Mouse (Mus musculus): ENCODE data around the gene Gm20715.
"Not testable (repeated sequence)": the region's sequence is repeated elsewhere in the genome, so short reads cannot be mapped to it uniquely, and the experiment has no call there.

Gene Gm20715

GRCm38 (mm10) chr7:6429381-6429780 is 19.3 kb downstream of the Gm20715 start:
- DNase-seq (ENCODE audit: low spot score), result no peak

DNA sequence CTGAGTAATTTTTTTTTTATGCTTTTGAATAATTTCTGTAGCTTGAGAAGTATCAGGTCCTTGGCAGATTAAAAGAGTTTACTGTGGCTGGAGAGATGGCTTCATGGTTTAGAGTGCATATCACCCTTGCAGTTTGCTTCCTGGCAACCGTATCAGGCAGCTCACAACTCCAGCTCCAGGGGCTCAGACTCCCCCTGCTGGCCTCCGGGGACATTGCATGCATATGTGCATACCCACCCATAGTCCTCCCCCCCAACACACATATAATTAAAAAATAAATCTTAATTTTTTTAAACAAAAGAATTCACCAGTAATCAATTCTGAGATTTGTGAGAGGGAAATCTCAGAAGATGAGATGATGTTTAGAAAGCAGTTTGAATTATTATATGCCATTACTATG is 20.3 kb downstream of the Gm20715 start:
- no peak for DNase-seq (ENCODE audit: low spot score)

DNA sequence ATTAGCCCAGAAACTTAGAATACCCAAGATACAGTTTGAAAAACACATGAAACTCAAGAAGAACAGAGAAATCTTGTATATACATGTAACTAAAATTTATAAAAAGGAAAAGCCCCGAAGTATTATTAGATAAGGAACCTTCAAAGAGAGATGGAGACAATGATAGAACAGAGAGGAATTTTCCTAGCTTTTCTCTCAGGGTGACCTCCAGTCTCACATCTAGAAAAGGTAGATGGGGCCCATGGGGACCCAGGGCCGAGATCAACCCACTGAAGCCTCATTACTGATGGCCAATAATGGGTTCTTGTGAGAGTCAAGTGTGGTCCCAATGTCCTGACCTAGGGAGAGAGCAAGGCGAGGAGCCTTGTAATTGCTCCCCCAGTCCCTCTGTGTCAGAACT is 28.3 kb downstream of the Gm20715 start, which contains the start of gene Olfr1344:
Olfr1344 (plus strand) TSS at position 301 of the 400 bp plus-strand sequence.
- DNase-seq (ENCODE audit: low spot score), result no peak

DNA sequence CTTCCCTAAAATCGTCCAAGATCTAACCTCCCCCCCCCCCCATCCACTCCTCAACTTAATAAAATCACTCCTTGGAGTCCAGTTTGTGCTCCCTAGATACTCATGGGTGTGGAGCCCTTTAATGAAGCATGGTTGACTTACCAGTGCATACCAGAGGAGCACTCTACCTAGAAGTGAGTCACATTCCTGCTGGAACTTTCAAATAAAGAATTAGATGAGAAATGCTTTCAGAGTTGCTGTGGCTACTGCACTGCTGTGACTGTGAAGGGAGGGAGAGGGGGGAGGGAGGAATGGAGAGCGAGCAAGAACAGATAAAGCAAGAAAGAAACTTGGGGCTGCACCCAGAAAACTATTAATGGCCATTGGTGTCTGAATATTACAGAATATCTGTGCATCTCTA is 31.1 kb downstream of the Gm20715 start:
- DNase-seq (ENCODE audit: low spot score), result no peak

DNA sequence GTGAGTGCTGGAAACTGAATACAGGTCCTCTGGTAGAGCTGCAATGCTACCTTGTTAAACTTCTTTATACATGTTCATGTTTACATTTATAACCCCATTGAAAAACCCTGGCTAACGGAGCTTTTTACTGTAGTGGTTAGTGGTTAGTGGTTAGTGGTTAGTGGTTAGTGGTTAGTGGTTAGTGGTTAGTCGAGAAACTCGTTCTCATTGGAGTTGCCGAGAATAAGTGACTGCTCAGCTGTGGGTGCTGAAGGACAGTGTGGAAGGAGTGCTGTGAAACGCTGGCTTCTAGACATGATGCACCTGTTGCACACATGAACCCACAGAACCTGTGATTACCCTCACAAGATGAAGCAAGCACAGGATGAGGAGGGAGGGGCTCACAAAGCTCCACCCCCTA is 37.7 kb downstream of the Gm20715 start:
- no peak for DNase-seq (ENCODE audit: low spot score)

DNA sequence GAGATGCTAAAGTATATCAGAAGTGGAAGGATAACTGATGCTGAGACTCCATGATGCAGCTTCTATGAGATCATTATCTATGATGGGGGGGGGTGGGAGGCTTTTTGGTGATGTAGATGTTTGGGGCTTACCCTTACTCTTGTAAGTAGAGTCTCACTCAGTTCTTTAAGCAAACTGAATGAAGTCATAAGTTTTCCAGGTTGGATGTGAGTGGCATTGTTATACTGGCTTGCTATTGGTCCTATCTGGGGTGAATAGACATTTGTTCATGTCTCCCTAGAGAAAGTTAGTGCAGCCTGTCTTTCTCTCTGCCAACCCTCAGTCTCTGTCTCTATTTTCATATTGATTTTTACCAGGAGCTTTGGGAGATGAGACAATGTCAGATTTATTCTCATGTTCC is 45.8 kb downstream of the Gm20715 start, which contains the start of gene Olfr1336:
Olfr1336 (plus strand) TSS at position 301 of the 400 bp plus-strand sequence.
- no peak for DNase-seq (ENCODE audit: low spot score)

DNA sequence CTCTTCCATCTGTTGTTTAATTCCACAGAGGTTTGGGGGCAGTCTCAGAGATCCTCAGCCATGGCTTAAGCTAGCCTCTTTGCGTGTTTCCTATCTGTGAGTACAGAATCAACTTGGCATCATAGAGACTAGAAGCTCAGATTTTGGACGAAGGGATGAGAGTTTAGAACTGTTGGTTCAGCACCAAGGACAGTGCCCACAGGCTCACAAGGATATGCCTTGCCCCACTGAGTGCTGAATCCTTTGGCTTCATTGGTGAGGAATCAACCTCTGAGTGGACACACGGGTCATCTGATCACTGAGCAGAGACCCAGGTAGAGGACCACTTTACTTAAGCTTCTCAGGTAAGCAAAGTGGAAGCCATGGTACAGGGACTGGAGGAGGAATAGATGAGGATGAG is 46.3 kb downstream of the Gm20715 start:
- no peak for DNase-seq (ENCODE audit: low spot score)

GRCm38 (mm10) chr7:6466951-6467350 is 56.9 kb downstream of the Gm20715 start, which contains the start of gene Olfr1346:
TSS of gene Olfr1346 (plus strand) at chr7:6467101.
- no peak for DNase-seq (ENCODE audit: low spot score)

DNA sequence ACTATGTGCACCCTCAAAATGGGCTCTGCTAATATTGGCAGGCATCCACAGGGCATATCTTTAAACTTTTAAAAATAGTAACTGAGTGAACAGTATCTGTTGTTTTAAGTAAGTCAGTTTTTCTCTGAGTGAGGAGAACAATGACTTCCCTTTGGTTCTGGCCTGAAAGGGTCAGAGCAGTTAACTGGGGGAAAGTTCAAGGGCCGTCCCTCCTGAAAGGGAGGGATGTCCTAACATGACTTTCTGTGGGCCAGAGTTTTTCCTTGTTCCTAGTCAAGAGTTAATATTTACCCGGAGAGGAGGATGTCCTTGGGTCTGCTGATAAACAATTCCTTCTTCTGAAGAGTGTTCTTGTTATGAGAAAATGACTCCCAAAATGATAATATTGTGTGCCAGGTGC is 67.6 kb downstream of the Gm20715 start:
- not testable (repeated sequence) for DNase-seq (ENCODE audit: low spot score)

- no peak for DNase-seq (ENCODE audit: low spot score)
These were observed 76.8 kb downstream of the Gm20715 start, which contains the start of gene Olfr5 for GRCm38 (mm10) chr7:6486841-6487240. TSS of gene Olfr5 (minus strand) at chr7:6486941.
